Mouse (Mus musculus) midbrain, postnatal 0 days (tissue): ENCODE data around the gene Bax. TPM values are rescaled to one million over a fixed set of nuclear protein-coding genes. Genes with fewer than 3 reads are reported as not detected.

ENCODE experiments used
- ATAC-seq: fragments of 200-750 bp; cut with Nextera tagmentation; 2 replicates; pipeline ENCODE4 v1.8.0; 2017; ENCODE audit warnings: moderate number of reproducible peaks, mild to moderate bottlenecking, moderate TSS enrichment, moderate library complexity; ENCODE audit not compliant: low FRiP score
- DNase-seq: peaks from one replicate; pipeline ENCODE4 v3.0.0-alpha.2; 2015; ENCODE audit warnings: low spot score
- H3K27ac ChIP-seq: fragments of 300-500 bp; sonication (generic); 2 replicates; pipeline ENCODE4 v1.5.1; 2014; ENCODE audit warnings: low read depth, mild to moderate bottlenecking, low read length, mixed read lengths
- H3K27me3 ChIP-seq: fragments of 300-500 bp; sonication (generic); 2 replicates; pipeline ENCODE4 v1.6.1; 2014; ENCODE audit warnings: low read length, control low read depth, mixed read lengths; ENCODE audit not compliant: insufficient read depth
- H3K36me3 ChIP-seq: fragments of 300-500 bp; sonication (generic); 2 replicates; pipeline ENCODE4 v1.6.1; 2014; ENCODE audit warnings: low read length, control low read depth, mixed read lengths; ENCODE audit not compliant: insufficient read depth
- H3K4me1 ChIP-seq: fragments of 300-500 bp; sonication (generic); 2 replicates; pipeline ENCODE4 v1.6.1; 2014; ENCODE audit warnings: mild to moderate bottlenecking, control low read depth, antibody characterized with exemption, low read length, mixed read lengths; ENCODE audit not compliant: insufficient read depth
- H3K4me2 ChIP-seq: fragments of 300-500 bp; sonication (generic); 2 replicates; pipeline ENCODE4 v1.6.1; 2014; ENCODE audit warnings: low read depth, mild to moderate bottlenecking, low read length, mixed read lengths; ENCODE audit not compliant: poor library complexity, severe bottlenecking
- H3K4me3 ChIP-seq: fragments of 300-500 bp; sonication (generic); 2 replicates; pipeline ENCODE4 v1.5.1; 2014; ENCODE audit warnings: low read depth, mild to moderate bottlenecking, low read length, moderate library complexity
- H3K9ac ChIP-seq: fragments of 300-500 bp; sonication (generic); replicated peaks from 2 replicates; pipeline ENCODE4 v1.6.1; 2014; ENCODE audit warnings: mild to moderate bottlenecking, low read length, moderate library complexity, mixed read lengths; ENCODE audit not compliant: poor library complexity, severe bottlenecking
- H3K9me3 ChIP-seq: fragments of 300-500 bp; sonication (generic); 2 replicates; pipeline ENCODE4 v1.6.1; 2016; ENCODE audit warnings: low read length, control low read depth
- CTCF ChIP-seq: IDR thresholded peaks from 2 replicates; pipeline ENCODE4 v1.5.1; 2016; ENCODE audit warnings: antibody characterized with exemption, mild to moderate bottlenecking
- WGBS: fragments of 180-500 bp; shearing (Covaris S2); extraction: QIAGEN DNeasy Blood & Tissue Kit; methylation state at CpG from one replicate; pipeline ENCODE4 v1.1.7; 2014; 5-methylcytosine and 5-hydroxymethylcytosine counted together
- microRNA-seq: library from miRNA; unstranded; fragments of <30 nt; microRNA quantifications from one replicate; pipeline ENCODE4, GENCODE M21; 2016; ENCODE audit warnings: borderline number of aligned reads
- polyA plus RNA-seq: library from polyadenylated mRNA; unstranded; fragments of >200 nt; fragmentation: Nextera tagmentation; extraction: Ambion mirVana; gene quantifications from 2 replicates; pipeline ENCODE4 v1.2.1, GENCODE M21; 2015
- total RNA-seq: library from RNA; depleted of rRNA; stranded (reverse); fragments of >200 nt; gene quantifications from 2 replicates; pipeline ENCODE4 v1.2.3, GENCODE M21; 2014; rRNA removed

Gene Bax
- total and polyA plus RNA-seq, 2 experiments from 2014 or later = 144 to 258 TPM

DNA sequence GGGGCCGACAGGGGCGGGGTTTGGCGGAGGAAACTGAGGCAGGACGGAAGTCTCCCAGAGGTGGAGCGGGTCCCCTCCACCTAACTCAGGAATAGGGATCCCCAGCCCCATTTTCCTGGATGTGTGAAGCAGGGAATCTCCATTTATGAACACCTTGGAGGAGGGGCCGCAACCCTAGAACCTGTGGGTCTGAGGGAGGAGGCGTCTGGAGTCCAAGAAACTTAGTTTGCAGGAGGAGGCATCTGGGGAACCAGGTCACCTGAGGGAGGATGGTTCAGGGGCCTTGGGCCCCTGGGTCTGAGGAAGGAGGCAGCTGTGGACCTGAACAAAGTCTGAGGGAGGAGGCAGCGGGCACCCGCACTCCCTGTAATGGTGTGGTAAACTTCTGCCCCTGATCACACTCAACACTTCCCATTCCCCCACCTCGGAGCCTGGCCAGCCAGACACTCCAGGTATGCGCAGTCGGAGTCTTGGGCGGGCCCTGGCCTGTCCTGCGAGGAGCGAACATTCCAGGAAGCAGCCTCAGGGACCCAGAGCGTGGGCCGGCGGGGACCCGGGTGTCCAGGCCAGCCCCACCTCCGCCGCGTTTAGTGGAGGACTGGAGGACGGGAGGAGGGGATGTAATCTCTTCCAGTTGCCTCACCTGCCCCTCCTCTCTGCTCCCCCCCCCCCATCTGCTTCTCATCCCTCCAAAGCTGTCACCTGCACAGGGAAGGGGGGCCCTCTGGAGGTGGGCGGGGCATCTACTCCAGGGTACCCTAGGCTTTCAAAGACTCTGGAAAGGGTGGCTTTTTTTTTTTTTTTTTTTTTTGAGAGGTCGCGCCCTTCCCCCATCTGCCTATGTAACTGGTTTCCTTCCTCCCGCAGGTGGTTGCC, 52.6 kb downstream of the Bax start:
- peak overlapping the region; percentile 54 for H3K9ac ChIP-seq
- peaks cover 92% of the 10 kb centered on the region for H3K27me3 ChIP-seq
- no peak for DNase-seq
- peak; percentile 28; the same call in 1 of the 2 replicates for ATAC-seq
- no peak overlapping the region for H3K27ac ChIP-seq
- WGBS = 2% methylated on average over 22 of the region's 27 CpGs
- H3K36me3 ChIP-seq = no peaks in the 10 kb centered on the region
- peak overlapping the region; percentile 79 for H3K4me2 ChIP-seq
- H3K4me3 ChIP-seq = peak overlapping the region; percentile 43
- peaks cover 3% of the 10 kb centered on the region; the same call in 1 of the 2 replicates for H3K4me1 ChIP-seq
- TF ChIP-seq CTCF = no peak
- no peaks in the 10 kb centered on the region for H3K9me3 ChIP-seq

DNA sequence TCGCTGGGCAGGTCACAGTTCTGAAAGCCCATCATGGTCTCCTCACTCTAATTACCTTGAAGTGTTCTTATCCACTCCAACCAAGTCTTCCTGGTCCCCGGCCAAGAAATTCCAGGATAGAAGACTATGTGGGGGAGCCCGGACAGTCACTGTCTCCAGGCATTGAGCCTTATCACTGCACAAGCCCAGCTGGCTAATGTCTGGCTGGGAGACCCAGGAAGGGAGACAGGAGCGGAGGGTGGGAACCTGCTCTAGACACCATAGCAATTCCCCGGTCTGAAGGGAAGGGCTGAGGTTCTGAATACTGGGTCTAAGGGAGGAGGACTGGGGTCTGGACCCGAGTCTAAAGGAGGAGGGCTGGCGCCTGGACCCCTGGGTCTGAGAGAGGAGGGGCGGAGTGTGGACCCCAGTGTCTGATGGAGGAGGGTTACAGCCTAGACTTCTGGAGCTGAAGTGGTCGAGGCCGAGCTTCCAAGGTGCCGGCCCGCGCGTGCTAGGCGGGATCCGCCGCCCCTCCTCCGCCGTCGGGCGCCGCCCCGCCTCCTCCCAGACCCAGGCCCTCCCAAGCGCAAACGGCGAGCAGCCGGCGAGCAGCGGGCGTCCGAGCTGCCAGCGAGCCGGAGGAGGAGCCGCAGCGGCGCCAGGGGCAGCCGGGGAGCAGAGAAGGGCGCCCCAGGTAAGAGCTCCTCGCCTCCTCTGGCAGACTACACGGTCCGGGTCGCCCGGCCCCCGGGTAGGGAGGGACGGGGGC, 53.4 kb downstream of the Bax start, which contains the start of gene Ntf5:
Ntf5 (plus strand) TSS at position 583 of the 751 bp plus-strand sequence.
- no peak for TF ChIP-seq CTCF
- peak within 1 kb of the TSS; percentile 79 for H3K4me2 ChIP-seq
- H3K9me3 ChIP-seq = no peaks in the 10 kb centered on the region
- peaks cover 92% of the 10 kb centered on the region for H3K27me3 ChIP-seq
- DNase-seq = no peak
- H3K9ac ChIP-seq = peak within 1 kb of the TSS; percentile 54
- peak within 1 kb of the TSS; percentile 43 for H3K4me3 ChIP-seq
- WGBS = 2% methylated on average over 35 of the region's 45 CpGs
- ATAC-seq = 0 out of 2 replicates have a peak, but pooled peaks have one; percentile 21
- no peaks in the 10 kb centered on the region for H3K36me3 ChIP-seq
- no peak within 1 kb of the TSS for H3K27ac ChIP-seq
- H3K4me1 ChIP-seq = peaks cover 3% of the 10 kb centered on the region; the same call in 1 of the 2 replicates

DNA sequence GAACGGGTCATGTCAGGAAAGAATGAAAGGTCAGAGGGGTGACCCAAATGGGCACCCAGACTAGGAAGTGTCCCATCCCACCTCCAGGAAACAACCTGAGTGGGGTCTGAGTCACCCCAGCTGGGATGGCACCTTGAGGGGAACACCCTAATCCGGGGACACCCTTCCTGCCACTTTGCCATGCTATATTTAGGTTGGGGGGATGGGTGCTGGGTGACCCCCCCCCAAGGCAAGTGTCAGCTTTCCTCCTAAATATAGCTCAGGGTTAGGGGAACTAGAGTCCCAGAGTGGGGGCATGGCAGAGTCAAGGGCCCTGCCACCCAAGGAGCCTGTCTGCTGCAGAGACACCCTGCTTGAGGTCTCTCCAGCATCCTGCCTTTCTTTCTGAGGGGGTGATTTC, 54.3 kb downstream of the Bax start:
- no peak for TF ChIP-seq CTCF
- H3K4me2 ChIP-seq = no peak overlapping the region
- H3K27me3 ChIP-seq = peaks cover 92% of the 10 kb centered on the region
- no peaks in the 10 kb centered on the region for H3K36me3 ChIP-seq
- no peak for DNase-seq
- H3K9ac ChIP-seq = no peak overlapping the region
- H3K4me3 ChIP-seq = no peak overlapping the region
- ATAC-seq = no peak
- H3K27ac ChIP-seq = no peak overlapping the region
- no peaks in the 10 kb centered on the region for H3K9me3 ChIP-seq
- WGBS = 78% methylated on average over 2 of the region's 2 CpGs
- H3K4me1 ChIP-seq = peaks cover 3% of the 10 kb centered on the region; the same call in 1 of the 2 replicates

Small RNA genes within 50 kb of the gene (microRNA-seq; reads per million reads assigned to microRNA genes)
- not detected for gene Gm22133

Other genes starting within 250 kb of the Bax start
Only the 30 nearest of the 33 such genes appear.
- 1.2 and 1.7 TPM in 2 replicates for gene Cd37, start 227.8 kb downstream of the Bax start, total RNA-seq
- gene Cd37, start 227.8 kb downstream of the Bax start, polyA plus RNA-seq = 1.5 and 2.4 TPM in 2 replicates
- 0.16 and 1.3 TPM in 2 replicates for gene Slc6a16, start 225.8 kb downstream of the Bax start, total RNA-seq
- 2.3 and 3.1 TPM in 2 replicates for gene Slc6a16, start 225.8 kb downstream of the Bax start, polyA plus RNA-seq
- gene Slc6a21, start 189.4 kb downstream of the Bax start, total RNA-seq = not detected in 2 replicates
- not detected in 2 replicates for gene Slc6a21, start 189.4 kb downstream of the Bax start, polyA plus RNA-seq
- gene Trpm4, start 133.1 kb downstream of the Bax start, total RNA-seq = 22.6 and 35.4 TPM in 2 replicates
- gene Trpm4, start 133.1 kb downstream of the Bax start, polyA plus RNA-seq = 10.4 and 10.7 TPM in 2 replicates
- gene Hrc, start 131.6 kb downstream of the Bax start, total RNA-seq = 0.33 TPM in 1 of 2 replicates, not detected in the other
- 0.26 and 0.49 TPM in 2 replicates for gene Hrc, start 131.6 kb downstream of the Bax start, polyA plus RNA-seq
- gene Ppfia3, start 99.9 kb downstream of the Bax start, total RNA-seq = 87.4 and 104 TPM in 2 replicates
- 28.9 and 31.6 TPM in 2 replicates for gene Ppfia3, start 99.9 kb downstream of the Bax start, polyA plus RNA-seq
- 68.6 and 96.6 TPM in 2 replicates for gene Lin7b, start 96.3 kb downstream of the Bax start, total RNA-seq
- 59.9 and 70.3 TPM in 2 replicates for gene Lin7b, start 96.3 kb downstream of the Bax start, polyA plus RNA-seq
- gene Snrnp70, start 71.2 kb downstream of the Bax start, total RNA-seq = 249 and 258 TPM in 2 replicates
- gene Snrnp70, start 71.2 kb downstream of the Bax start, polyA plus RNA-seq = 108 and 131 TPM in 2 replicates
- gene Kcna7, start 61.2 kb downstream of the Bax start, total RNA-seq = not detected in 2 replicates
- 0.06 TPM in 1 of 2 replicates, not detected in the other for gene Kcna7, start 61.2 kb downstream of the Bax start, polyA plus RNA-seq
- gene Ntf5, start 53.2 kb downstream of the Bax start, total RNA-seq = 0.24 TPM in 1 of 2 replicates, not detected in the other
- not detected in 2 replicates for gene Ntf5, start 53.2 kb downstream of the Bax start, polyA plus RNA-seq
- 1.8 TPM in 1 of 2 replicates, not detected in the other for gene Lhb, start 46.1 kb downstream of the Bax start, total RNA-seq
- 0.32 and 0.70 TPM in 2 replicates for gene Lhb, start 46.1 kb downstream of the Bax start, polyA plus RNA-seq
- 11.5 and 19.7 TPM in 2 replicates for gene Gys1, start 32.1 kb downstream of the Bax start, total RNA-seq
- gene Gys1, start 32.1 kb downstream of the Bax start, polyA plus RNA-seq = 12.0 and 12.2 TPM in 2 replicates
- 129 and 146 TPM in 2 replicates for gene Ruvbl2, start 28.8 kb downstream of the Bax start, total RNA-seq
- 80.5 and 90.8 TPM in 2 replicates for gene Ruvbl2, start 28.8 kb downstream of the Bax start, polyA plus RNA-seq
- 2,165 and 2,428 TPM in 2 replicates for gene Ftl1, start 7.0 kb downstream of the Bax start, total RNA-seq
- gene Ftl1, start 7.0 kb downstream of the Bax start, polyA plus RNA-seq = 4,797 and 5,109 TPM in 2 replicates
- gene Tulp2, start 15.0 kb upstream of the Bax start, total RNA-seq = not detected in 2 replicates
- 0.37 and 0.67 TPM in 2 replicates for gene Tulp2, start 15.0 kb upstream of the Bax start, polyA plus RNA-seq
- 0.52 and 1.6 TPM in 2 replicates for gene Gm45808, start 19.9 kb upstream of the Bax start, total RNA-seq
- gene Gm45808, start 19.9 kb upstream of the Bax start, polyA plus RNA-seq = not detected in 2 replicates
- gene Dhdh, start 21.9 kb upstream of the Bax start, total RNA-seq = 4.3 TPM in 2 replicates
- gene Dhdh, start 21.9 kb upstream of the Bax start, polyA plus RNA-seq = 5.5 and 6.1 TPM in 2 replicates
- gene Nucb1, start 43.5 kb upstream of the Bax start, total RNA-seq = 92.2 and 137 TPM in 2 replicates
- 137 and 144 TPM in 2 replicates for gene Nucb1, start 43.5 kb upstream of the Bax start, polyA plus RNA-seq
- gene Ppp1r15a, start 59.4 kb upstream of the Bax start, total RNA-seq = 17.2 and 17.4 TPM in 2 replicates
- 18.7 and 18.8 TPM in 2 replicates for gene Ppp1r15a, start 59.4 kb upstream of the Bax start, polyA plus RNA-seq
- 2.0 and 2.1 TPM in 2 replicates for gene Plekha4, start 59.4 kb upstream of the Bax start, total RNA-seq
- 1.2 and 1.6 TPM in 2 replicates for gene Plekha4, start 59.4 kb upstream of the Bax start, polyA plus RNA-seq
- gene Hsd17b14, start 88.0 kb upstream of the Bax start, total RNA-seq = not detected in 2 replicates
- 0.15 and 0.20 TPM in 2 replicates for gene Hsd17b14, start 88.0 kb upstream of the Bax start, polyA plus RNA-seq
- gene Bcat2, start 103.3 kb upstream of the Bax start, total RNA-seq = 12.4 and 14.9 TPM in 2 replicates
- 18.3 and 19.3 TPM in 2 replicates for gene Bcat2, start 103.3 kb upstream of the Bax start, polyA plus RNA-seq
- not detected in 2 replicates for gene Fgf21, start 148.6 kb upstream of the Bax start, total RNA-seq
- gene Fgf21, start 148.6 kb upstream of the Bax start, polyA plus RNA-seq = not detected in 2 replicates
- gene Fut1, start 150.4 kb upstream of the Bax start, total RNA-seq = not detected in 2 replicates
- gene Fut1, start 150.4 kb upstream of the Bax start, polyA plus RNA-seq = not detected in 2 replicates
- gene Izumo1, start 154.9 kb upstream of the Bax start, total RNA-seq = 0.11 TPM in 1 of 2 replicates, not detected in the other
- 0.11 TPM in 1 of 2 replicates, not detected in the other for gene Izumo1, start 154.9 kb upstream of the Bax start, polyA plus RNA-seq
- gene Rasip1, start 160.6 kb upstream of the Bax start, total RNA-seq = 36.0 and 38.5 TPM in 2 replicates
- gene Rasip1, start 160.6 kb upstream of the Bax start, polyA plus RNA-seq = 24.0 and 25.1 TPM in 2 replicates
- gene Mamstr, start 173.1 kb upstream of the Bax start, total RNA-seq = 2.7 and 3.3 TPM in 2 replicates
- gene Mamstr, start 173.1 kb upstream of the Bax start, polyA plus RNA-seq = 2.8 and 3.0 TPM in 2 replicates
- 0.99 TPM in 1 of 2 replicates, not detected in the other for gene Fut2, start 199.5 kb upstream of the Bax start, total RNA-seq
- gene Fut2, start 199.5 kb upstream of the Bax start, polyA plus RNA-seq = 0.27 and 0.29 TPM in 2 replicates
- gene Ntn5, start 217.1 kb upstream of the Bax start, total RNA-seq = 1.3 and 1.4 TPM in 2 replicates
- 0.37 and 0.73 TPM in 2 replicates for gene Ntn5, start 217.1 kb upstream of the Bax start, polyA plus RNA-seq
- gene Sec1, start 227.5 kb upstream of the Bax start, total RNA-seq = 0.28 and 1.0 TPM in 2 replicates
- gene Sec1, start 227.5 kb upstream of the Bax start, polyA plus RNA-seq = 0.37 and 0.79 TPM in 2 replicates